Mouse (Mus musculus) splenic B cell, adult 2 months (primary cell): ENCODE measurements around the gene Hs6st3.

ENCODE experiments used
- DNase-seq: peaks from one replicate; pipeline ENCODE4 v3.0.0-alpha.2; 2011; ENCODE audit warnings: low read depth, low spot score
- H3K27me3 ChIP-seq: 2 replicates; pipeline ENCODE4 v1.6.1; 2012; ENCODE audit warnings: mild to moderate bottlenecking, low read length, moderate library complexity, mixed read lengths; ENCODE audit not compliant: control insufficient read depth, poor library complexity, insufficient read depth, severe bottlenecking
- H3K36me3 ChIP-seq: 2 replicates; pipeline ENCODE4 v1.6.1; 2012; ENCODE audit warnings: mild to moderate bottlenecking, low read length, moderate library complexity, mixed read lengths; ENCODE audit not compliant: control insufficient read depth, poor library complexity, insufficient read depth, severe bottlenecking

Gene Hs6st3

DNA sequence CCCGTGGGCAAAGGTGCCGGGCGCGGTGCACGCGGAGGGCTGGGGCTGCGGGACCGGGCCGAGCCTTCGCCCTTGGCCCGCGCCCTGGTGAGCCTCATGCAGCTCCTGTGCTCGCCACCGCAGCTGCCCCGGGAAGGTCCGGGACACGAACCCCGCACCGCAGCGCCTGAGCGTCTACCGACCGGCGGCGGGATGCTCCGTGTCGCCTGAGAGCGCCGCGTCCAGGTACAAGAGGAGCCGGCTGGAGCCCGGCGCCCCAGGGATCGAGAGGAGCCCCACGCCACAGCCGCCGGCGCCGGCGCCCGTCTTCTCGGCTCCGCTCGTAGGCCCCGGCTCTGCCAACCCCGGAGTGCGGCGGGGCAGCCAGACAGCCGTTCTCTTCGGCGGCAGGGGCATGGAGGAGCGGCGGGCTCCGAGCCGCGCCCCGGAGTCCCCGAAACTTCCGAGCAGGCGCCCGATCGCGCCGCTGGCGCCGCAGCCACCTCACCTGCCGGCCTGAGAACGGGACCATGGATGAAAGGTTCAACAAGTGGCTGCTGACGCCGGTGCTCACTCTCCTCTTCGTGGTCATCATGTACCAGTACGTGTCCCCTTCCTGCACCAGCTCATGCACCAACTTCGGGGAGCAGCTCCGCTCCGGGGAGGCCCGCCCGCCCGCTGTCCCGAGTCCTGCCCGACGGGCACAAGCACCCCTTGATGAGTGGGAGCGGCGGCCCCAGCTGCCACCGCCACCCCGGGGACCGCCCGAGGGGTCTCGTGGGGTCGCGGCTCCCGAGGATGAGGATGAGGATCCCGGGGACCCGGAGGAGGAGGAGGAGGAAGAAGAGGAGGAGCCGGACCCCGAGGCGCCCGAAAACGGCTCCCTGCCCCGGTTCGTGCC is at the start of gene Hs6st3:
Gene Hs6st3, plus strand, starts transcription at position 436 of the 880 bp plus-strand sequence.
- Histone ChIP-seq H3K36me3 (no peaks in the 10 kb centered on the region), H3K27me3 (no peaks in the 10 kb centered on the region)
- no peak for DNase-seq

DNA sequence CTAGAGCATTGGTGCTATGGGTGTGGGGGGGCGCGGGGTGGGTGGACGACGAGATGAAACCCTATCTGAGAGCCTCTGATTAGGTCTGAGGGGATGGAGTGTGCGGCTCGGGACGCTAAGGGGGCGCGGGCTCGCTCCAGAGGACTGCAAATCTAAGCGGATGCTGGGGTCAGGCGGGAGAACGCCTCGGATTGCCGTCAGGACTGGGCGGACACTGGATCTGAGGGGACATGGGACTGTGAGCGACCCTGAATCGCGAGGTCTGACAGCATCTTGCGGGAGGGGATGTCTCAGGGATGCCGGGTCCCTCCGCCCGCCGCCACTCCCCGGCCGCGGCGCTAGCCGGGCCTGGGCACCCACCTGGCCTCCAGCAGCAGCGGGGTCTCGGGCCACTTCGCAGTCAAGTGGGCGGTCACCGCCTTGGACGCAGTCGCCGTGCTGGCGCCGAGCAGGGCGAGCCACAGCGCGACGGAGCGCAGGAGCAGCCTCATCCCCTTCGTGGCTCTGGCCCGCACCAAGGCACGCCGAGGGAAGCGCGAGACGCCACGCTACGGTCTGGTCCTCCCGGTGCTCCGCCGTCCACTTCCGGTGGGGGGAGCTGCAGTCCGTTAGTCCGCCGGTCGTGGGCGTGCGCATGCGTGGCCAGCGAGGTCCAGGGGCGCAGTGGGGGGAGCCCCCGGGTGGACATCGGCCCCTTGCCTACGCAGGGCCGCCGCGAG is 39.1 kb upstream of the Hs6st3 start, which contains the start of gene Uggt2:
Gene Uggt2, minus strand, starts transcription at position 580 of the 719 bp plus-strand sequence.
- Histone ChIP-seq H3K27me3 (no peaks in the 10 kb centered on the region), H3K36me3 (no peaks in the 10 kb centered on the region)
- DNase-seq = no peak

DNA sequence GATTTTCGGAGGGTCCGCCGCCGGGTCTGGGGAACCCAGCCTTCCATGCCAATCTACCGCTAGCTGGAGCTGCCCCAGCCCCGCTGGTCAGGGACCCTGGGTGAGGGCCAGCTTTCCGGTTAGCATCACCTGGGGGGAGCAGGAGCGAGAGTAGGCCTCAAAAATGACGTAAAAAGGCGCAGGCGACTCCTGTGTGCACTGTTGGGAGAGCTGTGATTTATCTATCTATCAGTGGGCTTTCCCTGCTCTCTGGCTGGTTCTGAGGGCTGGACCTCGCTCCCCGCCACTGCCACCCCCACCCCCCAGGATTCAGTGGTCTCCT is 38.6 kb upstream of the Hs6st3 start:
- H3K27me3 ChIP-seq = no peaks in the 10 kb centered on the region
- no peaks in the 10 kb centered on the region for H3K36me3 ChIP-seq
- DNase-seq = no peak

DNA sequence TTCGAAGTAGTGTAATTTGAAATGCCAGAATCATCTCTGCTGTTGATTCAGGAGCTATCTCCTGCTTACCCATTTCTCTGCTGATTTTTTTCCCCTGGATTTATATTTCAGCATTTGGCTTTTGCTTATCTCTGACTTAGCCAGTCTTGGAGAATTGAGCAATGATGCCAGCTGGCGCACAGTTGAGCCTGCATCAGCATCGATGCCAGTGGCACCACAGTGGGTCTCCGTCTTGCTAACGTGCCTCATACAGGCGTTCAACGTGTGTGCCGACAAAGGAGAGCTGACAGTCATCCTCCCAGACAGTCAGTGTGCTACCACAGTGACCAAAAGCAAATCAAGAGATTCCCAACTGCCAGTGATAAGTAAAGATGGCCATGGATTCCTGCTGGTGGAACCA is 30.6 kb upstream of the Hs6st3 start:
- no peaks in the 10 kb centered on the region for H3K36me3 ChIP-seq
- H3K27me3 ChIP-seq = no peaks in the 10 kb centered on the region

GRCm38 (mm10) chr14:119108776-119109301 is 29.3 kb upstream of the Hs6st3 start:
- Histone ChIP-seq H3K27me3 (no peaks in the 10 kb centered on the region), H3K36me3 (no peaks in the 10 kb centered on the region)
- DNase-seq = no peak

More for the DNA sequence above, 30.6 kb upstream of the Hs6st3 start:
- DNase-seq = no peak

DNA sequence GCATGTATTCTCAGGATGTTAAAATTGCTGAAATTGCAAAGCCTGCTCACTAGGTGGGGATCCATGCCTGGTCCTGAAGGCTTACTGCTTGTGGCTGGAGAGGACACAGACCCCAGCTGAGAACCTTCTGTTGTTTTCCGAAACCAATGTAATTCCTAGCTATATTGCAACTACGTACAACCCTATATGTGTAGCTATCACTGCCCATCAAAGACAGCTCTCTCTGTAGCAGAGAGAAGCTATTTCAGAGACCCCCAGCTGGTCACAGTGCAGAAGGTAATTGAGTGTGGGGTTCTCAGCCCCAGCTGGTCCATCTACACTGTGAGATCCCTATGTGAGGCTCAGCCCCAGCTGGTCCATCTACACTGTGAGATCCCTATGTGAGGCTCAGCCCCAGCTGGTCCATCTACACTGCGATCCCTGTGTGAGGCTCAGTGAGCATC is 28.3 kb upstream of the Hs6st3 start:
- no peaks in the 10 kb centered on the region for H3K27me3 ChIP-seq
- no peak for DNase-seq
- no peaks in the 10 kb centered on the region for H3K36me3 ChIP-seq

- no peak for DNase-seq
- Histone ChIP-seq H3K36me3 (no peaks in the 10 kb centered on the region), H3K27me3 (no peaks in the 10 kb centered on the region)
These were observed 25.6 kb upstream of the Hs6st3 start for GRCm38 (mm10) chr14:119112558-119112957.

GRCm38 (mm10) chr14:119123582-119123981 is 14.6 kb upstream of the Hs6st3 start:
- DNase-seq = no peak
- no peaks in the 10 kb centered on the region for H3K27me3 ChIP-seq
- no peaks in the 10 kb centered on the region for H3K36me3 ChIP-seq

- DNase-seq = no peak
- Histone ChIP-seq H3K27me3 (no peaks in the 10 kb centered on the region), H3K36me3 (no peaks in the 10 kb centered on the region)
These were observed 14.1 kb upstream of the Hs6st3 start for GRCm38 (mm10) chr14:119124061-119124460.

- no peak for DNase-seq
- H3K36me3 ChIP-seq = no peaks in the 10 kb centered on the region
- no peaks in the 10 kb centered on the region for H3K27me3 ChIP-seq
These were observed 12.3 kb upstream of the Hs6st3 start for GRCm38 (mm10) chr14:119125840-119126239.

GRCm38 (mm10) chr14:119127330-119127729 is 10.8 kb upstream of the Hs6st3 start:
- no peak for DNase-seq

DNA sequence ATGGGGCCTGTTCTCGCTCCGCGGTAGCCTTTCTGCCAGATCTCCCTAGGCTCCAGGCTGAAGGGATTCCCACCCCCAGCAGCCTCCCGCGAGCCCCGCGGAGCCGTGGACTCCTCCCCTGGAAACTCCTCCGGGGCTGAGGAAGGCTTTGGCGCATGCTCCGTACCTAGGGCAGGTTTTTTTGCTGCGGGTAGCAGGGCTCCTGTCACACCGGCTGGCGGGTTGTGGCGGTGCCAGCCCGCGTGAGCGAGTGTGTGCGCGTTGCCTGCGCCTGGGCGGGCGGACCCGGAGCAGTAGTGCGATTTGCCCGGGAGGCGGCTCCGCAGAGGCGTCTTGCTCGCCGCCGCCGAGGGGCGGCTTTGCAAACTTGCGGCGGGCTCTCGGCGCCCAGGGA is 632 bp upstream of the Hs6st3 start:
- no peak for DNase-seq
- no peaks in the 10 kb centered on the region for H3K36me3 ChIP-seq
- no peaks in the 10 kb centered on the region for H3K27me3 ChIP-seq

More at GRCm38 (mm10) chr14:119127330-119127729, 10.8 kb upstream of the Hs6st3 start:
- Histone ChIP-seq H3K36me3 (no peaks in the 10 kb centered on the region), H3K27me3 (no peaks in the 10 kb centered on the region)

DNA sequence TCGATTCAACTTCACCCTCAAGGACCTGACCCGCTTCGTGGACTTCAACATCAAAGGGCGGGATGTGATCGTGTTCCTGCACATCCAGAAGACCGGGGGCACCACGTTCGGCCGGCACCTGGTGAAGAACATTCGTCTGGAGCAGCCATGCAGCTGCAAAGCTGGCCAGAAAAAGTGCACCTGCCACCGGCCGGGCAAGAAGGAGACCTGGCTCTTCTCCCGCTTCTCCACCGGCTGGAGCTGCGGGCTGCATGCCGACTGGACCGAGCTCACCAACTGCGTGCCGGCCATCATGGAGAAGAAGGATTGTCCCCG is 602 bp downstream of the Hs6st3 start:
- Histone ChIP-seq H3K36me3 (no peaks in the 10 kb centered on the region), H3K27me3 (no peaks in the 10 kb centered on the region)
- no peak for DNase-seq

GRCm38 (mm10) chr14:119139381-119139950 is 1.3 kb downstream of the Hs6st3 start:
- Histone ChIP-seq H3K36me3 (no peaks in the 10 kb centered on the region), H3K27me3 (no peaks in the 10 kb centered on the region)
- no peak for DNase-seq

GRCm38 (mm10) chr14:119153088-119153487 is 14.9 kb downstream of the Hs6st3 start:
- no peak for DNase-seq
- H3K27me3 ChIP-seq = no peaks in the 10 kb centered on the region

More at GRCm38 (mm10) chr14:119153088-119153487, 14.9 kb downstream of the Hs6st3 start:
- no peaks in the 10 kb centered on the region for H3K36me3 ChIP-seq
